Comparison of ENCODE assay signal across 15 mouse cellular contexts in genomic region chr2:129823310-129823709, GRCm38 (mm10).
"Had no signal": no experiment of that assay in that cellular context is flagged by ENCODE, and none has a peak within 500 bp of the region (broad histone marks: within the 10 kb centered on the region; RNA-seq: fewer than 3 reads in every experiment).

No protein-coding gene starts in this region.

- H3K27me3 ChIP-seq: limb, embryonic 13.5 days; liver, embryonic 12.5 days; liver, embryonic 15.5 days; lung, embryonic 15.5 days had no signal

- H3K4me1 ChIP-seq: limb, embryonic 13.5 days; liver, embryonic 15.5 days had no signal

- ATAC-seq: liver, embryonic 12.5 days had no signal

- H3K27ac ChIP-seq: limb, embryonic 10.5 days; limb, embryonic 13.5 days; liver, embryonic 12.5 days; liver, embryonic 15.5 days; lung, embryonic 15.5 days had no signal

- H3K9me3 ChIP-seq: limb, embryonic 10.5 days; limb, embryonic 13.5 days; liver, embryonic 12.5 days; liver, embryonic 15.5 days; lung, embryonic 15.5 days had no signal

- H3K9ac ChIP-seq: limb, embryonic 13.5 days; liver, embryonic 12.5 days; liver, embryonic 15.5 days; lung, embryonic 15.5 days had no signal

- DNase-seq: kidney, postnatal 14 days; kidney, postnatal 4 days; liver; lung, adult 18-20 months; lung, postnatal 10 days; lung, postnatal 36 days; midbrain, embryonic 14.5 days; thymus, adult 18-20 months; thymus, postnatal 36 days had no signal

- H3K4me2 ChIP-seq: limb, embryonic 13.5 days; liver, embryonic 12.5 days; liver, embryonic 15.5 days; lung, embryonic 15.5 days; midbrain, embryonic 11.5 days had no signal

- H3K4me3 ChIP-seq: limb, embryonic 10.5 days; limb, embryonic 13.5 days; liver, embryonic 12.5 days; liver, embryonic 15.5 days; lung, embryonic 15.5 days had no signal
